Mouse (Mus musculus): ENCODE results near the gene Adig. TPM values are rescaled to one million over a fixed set of nuclear protein-coding genes. Genes with fewer than 3 reads are reported as not detected.

Adig gene
- polyA plus RNA-seq, 1 experiment: not detected

DNA sequence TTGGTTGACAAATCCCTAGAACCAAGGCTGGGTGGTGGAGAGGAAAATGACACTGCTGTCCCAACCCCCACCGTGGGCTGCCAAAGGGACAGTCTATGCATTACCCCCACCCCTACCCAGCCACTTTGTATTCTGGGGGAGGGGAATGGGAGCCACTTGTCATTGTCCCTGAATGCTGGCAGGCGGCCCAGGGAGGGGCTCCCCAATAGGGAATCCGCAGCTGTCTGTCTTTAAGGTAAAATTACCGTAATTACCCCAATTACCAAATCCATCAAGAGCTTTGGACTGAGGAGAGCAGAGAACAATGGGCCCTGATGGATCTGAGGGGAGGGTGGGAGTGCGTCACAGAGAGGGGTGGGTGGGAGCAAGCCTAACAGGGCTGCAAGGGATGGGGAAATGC lies 54.3 kb downstream of the Adig start:
- Histone ChIP-seq H3K27ac (ENCODE audit: insufficient read depth, low read length) (no peak overlapping the region), H3K4me1 (ENCODE audit: control insufficient read depth, insufficient read depth, low read length) (no peaks in the 10 kb centered on the region), H3K4me3 (ENCODE audit: insufficient read depth, low read length) (no peak overlapping the region)
- no peak for TF ChIP-seq POLR2A (IDR thresholded peaks at IDR 0.05; ENCODE audit: extremely low read depth, insufficient read depth, low read length)
- TF ChIP-seq CTCF (IDR thresholded peaks at IDR 0.05; ENCODE audit: extremely low read depth, insufficient read depth, low read length): no peak

Other genes starting within 250 kb of the Adig start
- not detected in 2 replicates for gene Bpi, start 244.5 kb upstream of the Adig start, polyA plus RNA-seq (2012; rRNA removed)
- 1.5 and 5.0 TPM in 2 replicates for gene Lbp, start 196.1 kb upstream of the Adig start, polyA plus RNA-seq (2012; rRNA removed)
- 1,659 and 1,881 TPM in 2 replicates for gene Snhg11, start 127.0 kb upstream of the Adig start, polyA plus RNA-seq (2012; rRNA removed)
- gene Ralgapb, start 92.8 kb upstream of the Adig start, polyA plus RNA-seq (2012; rRNA removed): 53.1 and 53.6 TPM in 2 replicates
- 1.3 TPM in 2 replicates for gene Arhgap40, start 10.2 kb downstream of the Adig start, polyA plus RNA-seq (2012; rRNA removed)
- 73.8 and 87.3 TPM in 2 replicates for gene Slc32a1, start 108.2 kb downstream of the Adig start, polyA plus RNA-seq (2012; rRNA removed)
- 6.9 and 7.4 TPM in 2 replicates for gene Actr5, start 122.3 kb downstream of the Adig start, polyA plus RNA-seq (2012; rRNA removed)
- gene Ppp1r16b, start 162.8 kb downstream of the Adig start, polyA plus RNA-seq (2012; rRNA removed): 51.5 and 55.4 TPM in 2 replicates